Mouse (Mus musculus): Measurements from ENCODE around the gene Trpv5. TPM values are rescaled to one million over a fixed set of nuclear protein-coding genes. Genes with fewer than 3 reads are reported as not detected.

Trpv5 gene
- polyA plus RNA-seq (2015; fragmentation: Nextera tagmentation; extraction: Ambion mirVana): 0.23 and 0.60 TPM in 2 replicates

GRCm38 (mm10) chr6:41680669-41681068 is at the start of gene Trpv5:
TSS of gene Trpv5 (minus strand) at chr6:41680769.
- H3K4me1 ChIP-seq (replicated peaks; ENCODE audit: control insufficient read depth, insufficient read depth, low read length): no peaks in the 10 kb centered on the region; the same call in 1 of the 2 replicates
- H3K4me3 ChIP-seq (ENCODE audit: low read depth, low read length): no peak within 1 kb of the TSS
- H3K9me3 ChIP-seq (ENCODE audit: control insufficient read depth): no peaks in the 10 kb centered on the region
- no peak for TF ChIP-seq CTCF (IDR thresholded peaks at IDR 0.05; ENCODE audit: low read depth)
- H3K27me3 ChIP-seq (replicated peaks; ENCODE audit: control insufficient read depth, insufficient read depth, low read length): no peaks in the 10 kb centered on the region
- no peak within 1 kb of the TSS for H3K9ac ChIP-seq (ENCODE audit: low read depth, low read length)
- H3K27ac ChIP-seq (ENCODE audit: low read depth, low read length): no peak within 1 kb of the TSS
- ATAC-seq: no peak
- H3K36me3 ChIP-seq (ENCODE audit: control insufficient read depth, insufficient read depth): no peaks in the 10 kb centered on the region
- no peak within 1 kb of the TSS for H3K4me2 ChIP-seq (replicated peaks; ENCODE audit: low read depth)
- 63% methylated on average over 1 of the region's 1 CpGs for WGBS

DNA sequence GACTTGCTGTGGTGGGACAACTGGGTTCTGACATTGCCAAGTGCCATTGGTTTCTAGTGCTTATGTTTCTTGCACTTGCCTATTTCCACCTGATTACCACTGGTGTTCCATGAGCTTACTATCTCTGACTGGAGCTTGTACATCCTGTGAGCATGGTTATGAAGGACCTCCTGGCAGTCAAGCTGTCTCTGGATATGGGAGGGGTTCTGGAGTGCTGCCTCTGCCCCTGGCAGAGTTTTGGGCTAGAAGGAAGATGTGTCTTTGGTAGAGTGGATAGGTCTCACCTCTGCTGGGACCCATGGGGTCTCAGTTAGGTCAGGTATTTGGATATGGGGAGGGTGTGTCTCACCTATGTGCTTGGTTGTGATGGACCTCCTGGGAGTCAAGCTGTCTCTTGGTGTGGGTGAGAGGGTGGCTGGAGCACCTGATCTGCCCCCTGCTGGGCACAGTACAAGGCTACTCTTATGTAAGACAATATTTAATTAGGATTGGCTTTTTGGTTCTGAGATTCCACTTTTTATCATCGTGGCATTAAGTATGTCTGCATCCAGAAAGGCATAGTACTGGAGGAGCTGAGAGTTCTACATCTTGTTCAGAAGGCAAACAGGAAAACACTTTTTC is 47.5 kb upstream of the Trpv5 start:
- Histone ChIP-seq H3K4me1 (replicated peaks; ENCODE audit: control insufficient read depth, insufficient read depth, low read length) (no peaks in the 10 kb centered on the region), H3K27ac (ENCODE audit: low read depth, low read length) (no peak overlapping the region), H3K9me3 (ENCODE audit: control insufficient read depth) (no peaks in the 10 kb centered on the region), H3K27me3 (replicated peaks; ENCODE audit: control insufficient read depth, insufficient read depth, low read length) (no peaks in the 10 kb centered on the region), H3K4me3 (ENCODE audit: low read depth, low read length) (no peak overlapping the region), H3K4me2 (replicated peaks; ENCODE audit: low read depth) (no peak overlapping the region), H3K36me3 (ENCODE audit: control insufficient read depth, insufficient read depth) (no peaks in the 10 kb centered on the region), H3K9ac (ENCODE audit: low read depth, low read length) (no peak overlapping the region)
- 77% methylated on average over 1 of the region's 1 CpGs for WGBS
- no peak for ATAC-seq
- peak; percentile 47 for TF ChIP-seq CTCF (IDR thresholded peaks at IDR 0.05; ENCODE audit: low read depth)

DNA sequence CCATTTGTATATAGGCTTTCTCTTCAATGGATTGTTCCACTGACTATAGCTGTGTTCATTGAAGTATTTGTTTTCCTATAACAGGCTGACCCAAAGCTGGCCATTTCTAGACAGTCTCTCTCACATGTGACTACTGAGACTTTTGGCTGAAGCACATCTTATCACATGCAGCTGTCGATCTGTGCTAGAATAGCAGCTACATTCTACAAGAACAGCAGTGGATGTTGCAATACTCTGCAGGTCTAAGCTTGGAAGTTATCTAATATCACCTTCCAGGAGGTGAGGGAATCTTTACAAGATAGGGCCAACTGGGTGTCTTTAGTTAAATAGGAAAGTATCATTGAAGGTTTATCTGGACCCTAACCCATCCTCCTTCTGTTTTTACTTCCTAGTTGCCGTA is 40.9 kb upstream of the Trpv5 start:
- 72% methylated on average over 2 of the region's 2 CpGs for WGBS
- no peak overlapping the region for H3K27ac ChIP-seq (ENCODE audit: low read depth, low read length)
- H3K4me1 ChIP-seq (replicated peaks; ENCODE audit: control insufficient read depth, insufficient read depth, low read length): no peaks in the 10 kb centered on the region
- no peaks in the 10 kb centered on the region for H3K36me3 ChIP-seq (ENCODE audit: control insufficient read depth, insufficient read depth)
- ATAC-seq: no peak
- no peak overlapping the region for H3K9ac ChIP-seq (ENCODE audit: low read depth, low read length)
- no peaks in the 10 kb centered on the region for H3K9me3 ChIP-seq (ENCODE audit: control insufficient read depth)
- H3K4me3 ChIP-seq (ENCODE audit: low read depth, low read length): no peak overlapping the region
- no peaks in the 10 kb centered on the region for H3K27me3 ChIP-seq (replicated peaks; ENCODE audit: control insufficient read depth, insufficient read depth, low read length)
- no peak overlapping the region for H3K4me2 ChIP-seq (replicated peaks; ENCODE audit: low read depth)
- TF ChIP-seq CTCF (IDR thresholded peaks at IDR 0.05; ENCODE audit: low read depth): no peak

DNA sequence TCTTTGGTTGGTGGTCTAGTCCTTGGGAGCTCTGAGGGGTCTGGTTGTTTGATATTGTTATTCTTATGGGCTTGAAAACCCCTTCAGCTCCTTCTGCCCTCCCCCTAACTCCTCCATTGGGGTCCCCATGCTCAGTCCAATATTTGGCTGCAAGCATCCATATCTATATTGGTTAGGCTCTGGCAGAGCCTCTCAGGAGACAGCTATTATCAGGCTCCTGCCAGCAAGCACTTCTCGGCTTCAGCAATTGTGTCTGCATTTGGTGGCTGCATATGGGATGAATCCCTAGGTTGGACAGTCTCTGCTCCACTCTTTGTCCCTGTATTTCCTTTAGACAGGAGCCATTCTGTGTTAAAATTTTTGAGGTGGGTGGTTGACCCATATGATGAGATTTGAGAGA is 29.7 kb upstream of the Trpv5 start:
- Histone ChIP-seq H3K4me3 (ENCODE audit: low read depth, low read length) (no peak overlapping the region), H3K9ac (ENCODE audit: low read depth, low read length) (no peak overlapping the region), H3K4me1 (replicated peaks; ENCODE audit: control insufficient read depth, insufficient read depth, low read length) (no peaks in the 10 kb centered on the region), H3K27ac (ENCODE audit: low read depth, low read length) (no peak overlapping the region), H3K4me2 (replicated peaks; ENCODE audit: low read depth) (no peak overlapping the region), H3K27me3 (replicated peaks; ENCODE audit: control insufficient read depth, insufficient read depth, low read length) (no peaks in the 10 kb centered on the region), H3K36me3 (ENCODE audit: control insufficient read depth, insufficient read depth) (no peaks in the 10 kb centered on the region), H3K9me3 (ENCODE audit: control insufficient read depth) (no peaks in the 10 kb centered on the region)
- no peak for TF ChIP-seq CTCF (IDR thresholded peaks at IDR 0.05; ENCODE audit: low read depth)
- ATAC-seq: no peak
- WGBS: 74% methylated on average over 1 of the region's 1 CpGs

- H3K9me3 ChIP-seq (ENCODE audit: control insufficient read depth): no peaks in the 10 kb centered on the region
- H3K27ac ChIP-seq (ENCODE audit: low read depth, low read length): no peak overlapping the region
- H3K4me1 ChIP-seq (replicated peaks; ENCODE audit: control insufficient read depth, insufficient read depth, low read length): no peaks in the 10 kb centered on the region
- TF ChIP-seq CTCF (IDR thresholded peaks at IDR 0.05; ENCODE audit: low read depth): no peak
- no peak overlapping the region for H3K9ac ChIP-seq (ENCODE audit: low read depth, low read length)
- WGBS: 77% methylated on average over 7 of the region's 7 CpGs
- no peak overlapping the region for H3K4me2 ChIP-seq (replicated peaks; ENCODE audit: low read depth)
- no peaks in the 10 kb centered on the region for H3K27me3 ChIP-seq (replicated peaks; ENCODE audit: control insufficient read depth, insufficient read depth, low read length)
- no peaks in the 10 kb centered on the region for H3K36me3 ChIP-seq (ENCODE audit: control insufficient read depth, insufficient read depth)
- H3K4me3 ChIP-seq (ENCODE audit: low read depth, low read length): no peak overlapping the region
- ATAC-seq: peak; percentile 66; the same call in 1 of the 2 replicates
These were observed 25.7 kb upstream of the Trpv5 start for GRCm38 (mm10) chr6:41706275-41706674.

GRCm38 (mm10) chr6:41704123-41704522 is 23.6 kb upstream of the Trpv5 start, which contains the start of gene Kel:
TSS of gene Kel (minus strand) at chr6:41704339.
- TF ChIP-seq CTCF (IDR thresholded peaks at IDR 0.05; ENCODE audit: low read depth): no peak
- no peak within 1 kb of the TSS for H3K4me3 ChIP-seq (ENCODE audit: low read depth, low read length)
- WGBS: 19% methylated on average over 1 of the region's 1 CpGs
- no peaks in the 10 kb centered on the region for H3K27me3 ChIP-seq (replicated peaks; ENCODE audit: control insufficient read depth, insufficient read depth, low read length)
- no peaks in the 10 kb centered on the region for H3K4me1 ChIP-seq (replicated peaks; ENCODE audit: control insufficient read depth, insufficient read depth, low read length)
- no peak within 1 kb of the TSS for H3K9ac ChIP-seq (ENCODE audit: low read depth, low read length)
- H3K27ac ChIP-seq (ENCODE audit: low read depth, low read length): no peak within 1 kb of the TSS
- H3K9me3 ChIP-seq (ENCODE audit: control insufficient read depth): no peaks in the 10 kb centered on the region
- no peaks in the 10 kb centered on the region for H3K36me3 ChIP-seq (ENCODE audit: control insufficient read depth, insufficient read depth)
- peak; percentile 43; the same call in 1 of the 2 replicates for ATAC-seq
- no peak within 1 kb of the TSS for H3K4me2 ChIP-seq (replicated peaks; ENCODE audit: low read depth)

Measured in intestine, postnatal 0 days (tissue).